Mouse (Mus musculus) forebrain, postnatal 0 days (tissue): ENCODE data around the gene Tsks. TPM values are rescaled to one million over a fixed set of nuclear protein-coding genes. Genes with fewer than 3 reads are reported as not detected.

Experiments
- ATAC-seq: fragments of 200-750 bp; cut with Nextera tagmentation; 2 replicates; pipeline ENCODE4 v1.8.0; 2017; ENCODE audit warnings: mild to moderate bottlenecking, moderate library complexity
- DNase-seq: peaks from one replicate; pipeline ENCODE4 v3.0.0-alpha.2; 2015
- H3K27ac ChIP-seq: fragments of 300-500 bp; sonication (generic); 2 replicates; pipeline ENCODE4 v1.5.1; 2014; ENCODE audit warnings: low read depth, mild to moderate bottlenecking, antibody characterized with exemption, low read length, moderate library complexity, mixed read lengths
- H3K27me3 ChIP-seq: fragments of 300-500 bp; sonication (generic); 2 replicates; pipeline ENCODE4 v1.6.1; 2014; ENCODE audit warnings: mild to moderate bottlenecking, low read length, mixed read lengths; ENCODE audit not compliant: insufficient read depth
- H3K36me3 ChIP-seq: fragments of 300-500 bp; sonication (generic); 2 replicates; pipeline ENCODE4 v1.6.1; 2014; ENCODE audit warnings: mild to moderate bottlenecking, moderate library complexity; ENCODE audit not compliant: insufficient read depth
- H3K4me1 ChIP-seq: fragments of 300-500 bp; sonication (generic); 2 replicates; pipeline ENCODE4 v1.6.1; 2014; ENCODE audit warnings: antibody characterized with exemption; ENCODE audit not compliant: insufficient read depth
- H3K4me2 ChIP-seq: fragments of 300-500 bp; sonication (generic); 2 replicates; pipeline ENCODE4 v1.6.1; 2014; ENCODE audit warnings: low read depth, mild to moderate bottlenecking, moderate library complexity
- H3K4me3 ChIP-seq: fragments of 300-500 bp; sonication (generic); 2 replicates; pipeline ENCODE4 v1.5.1; 2014; ENCODE audit warnings: low read depth, low read length, mixed read lengths
- H3K9ac ChIP-seq: fragments of 300-500 bp; sonication (generic); 2 replicates; pipeline ENCODE4 v1.6.1; 2014; ENCODE audit warnings: mild to moderate bottlenecking
- H3K9me3 ChIP-seq: fragments of 300-500 bp; sonication (generic); 2 replicates; pipeline ENCODE4 v1.6.1; 2016; ENCODE audit warnings: low read length
- CTCF ChIP-seq: sonication (generic); IDR thresholded peaks from 2 replicates; pipeline ENCODE4 v1.5.1; 2016; ENCODE audit warnings: antibody characterized with exemption, control low read depth, low read depth
- WGBS: fragments of 180-500 bp; shearing (Covaris S2); extraction: QIAGEN DNeasy Blood & Tissue Kit; methylation state at CpG from one replicate; pipeline ENCODE4 v1.1.7; 2014; 5-methylcytosine and 5-hydroxymethylcytosine counted together
- polyA plus RNA-seq: library from polyadenylated mRNA; unstranded; fragments of >200 nt; fragmentation: Nextera tagmentation; extraction: Ambion mirVana; gene quantifications from 2 replicates; pipeline ENCODE4 v1.2.1, GENCODE M21; 2015
- total RNA-seq: library from RNA; depleted of rRNA; stranded (reverse); fragments of >200 nt; gene quantifications from 2 replicates; pipeline ENCODE4 v1.2.3, GENCODE M21; 2014

The Tsks gene
- total and polyA plus RNA-seq, 2 experiments from 2014 or later, result 0.18 TPM; not detected in 1

GRCm38 (mm10) chr7:44997940-44998428, 55.0 kb downstream of the Tsks start:
- H3K4me2 ChIP-seq, result peak overlapping the region; percentile 88
- TF ChIP-seq CTCF, result no peak
- H3K27me3 ChIP-seq, result no peaks in the 10 kb centered on the region
- H3K4me1 ChIP-seq, result peaks cover 4% of the 10 kb centered on the region; the same call in 1 of the 2 replicates
- no peak for ATAC-seq
- H3K9ac ChIP-seq, result peak overlapping the region; percentile 62
- no peak for DNase-seq
- WGBS, result 5% methylated on average over 15 of the region's 15 CpGs
- no peaks in the 10 kb centered on the region for H3K9me3 ChIP-seq
- H3K36me3 ChIP-seq, result peaks cover 29% of the 10 kb centered on the region
- peak overlapping the region; percentile 53 for H3K4me3 ChIP-seq
- peak overlapping the region; percentile 80 for H3K27ac ChIP-seq

- H3K36me3 ChIP-seq, result peaks cover 35% of the 10 kb centered on the region
- WGBS, result 4% methylated on average over 18 of the region's 18 CpGs
- no peak for ATAC-seq
These were observed 55.5 kb downstream of the Tsks start, which contains the start of gene Bcl2l12 for GRCm38 (mm10) chr7:44998501-44998955. Gene Bcl2l12 (minus strand): TSS chr7:44998712.

GRCm38 (mm10) chr7:44999753-45000152, 56.7 kb downstream of the Tsks start:
- H3K27me3 ChIP-seq, result no peaks in the 10 kb centered on the region
- H3K4me3 ChIP-seq, result no peak overlapping the region
- no peak for TF ChIP-seq CTCF
- H3K4me1 ChIP-seq, result peaks cover 4% of the 10 kb centered on the region; the same call in 1 of the 2 replicates
- peaks cover 45% of the 10 kb centered on the region for H3K36me3 ChIP-seq
- no peak overlapping the region for H3K4me2 ChIP-seq
- DNase-seq (no peak), ATAC-seq (no peak)
- H3K27ac ChIP-seq, result no peak overlapping the region
- no peaks in the 10 kb centered on the region for H3K9me3 ChIP-seq
- WGBS, result 86% methylated on average over 11 of the region's 11 CpGs
- H3K9ac ChIP-seq, result no peak overlapping the region

More at GRCm38 (mm10) chr7:44998501-44998955, 55.5 kb downstream of the Tsks start, which contains the start of gene Bcl2l12:
- Histone ChIP-seq H3K9ac (peak within 1 kb of the TSS; percentile 62), H3K27ac (peak within 1 kb of the TSS; percentile 80), H3K4me3 (peak within 1 kb of the TSS; percentile 53), H3K4me2 (peak within 1 kb of the TSS; percentile 88), H3K27me3 (no peaks in the 10 kb centered on the region), H3K9me3 (no peaks in the 10 kb centered on the region), H3K4me1 (peaks cover 4% of the 10 kb centered on the region; the same call in 1 of the 2 replicates)
- no peak for TF ChIP-seq CTCF
- no peak for DNase-seq

GRCm38 (mm10) chr7:45000539-45001114, 57.6 kb downstream of the Tsks start:
- no peak for ATAC-seq
- Histone ChIP-seq H3K9me3 (no peaks in the 10 kb centered on the region), H3K36me3 (peaks cover 51% of the 10 kb centered on the region), H3K4me1 (peaks cover 4% of the 10 kb centered on the region; the same call in 1 of the 2 replicates), H3K27me3 (no peaks in the 10 kb centered on the region), H3K4me3 (no peak overlapping the region), H3K4me2 (no peak overlapping the region), H3K9ac (no peak overlapping the region), H3K27ac (no peak overlapping the region)
- no peak for TF ChIP-seq CTCF
- DNase-seq, result no peak
- 84% methylated on average over 21 of the region's 21 CpGs for WGBS

GRCm38 (mm10) chr7:45002440-45002839, 59.4 kb downstream of the Tsks start:
- H3K4me2 ChIP-seq, result no peak overlapping the region
- no peak overlapping the region for H3K9ac ChIP-seq
- H3K4me1 ChIP-seq, result peaks cover 4% of the 10 kb centered on the region; the same call in 1 of the 2 replicates
- H3K36me3 ChIP-seq, result peaks cover 70% of the 10 kb centered on the region
- no peak overlapping the region for H3K27ac ChIP-seq
- no peak for TF ChIP-seq CTCF
- no peaks in the 10 kb centered on the region for H3K9me3 ChIP-seq
- no peak for ATAC-seq
- DNase-seq, result no peak
- no peaks in the 10 kb centered on the region for H3K27me3 ChIP-seq
- WGBS, result 84% methylated on average over 7 of the region's 7 CpGs
- no peak overlapping the region for H3K4me3 ChIP-seq

- H3K27me3 ChIP-seq, result no peaks in the 10 kb centered on the region
- H3K9me3 ChIP-seq, result no peaks in the 10 kb centered on the region
- no peak overlapping the region for H3K4me3 ChIP-seq
- no peak for ATAC-seq
- H3K9ac ChIP-seq, result no peak overlapping the region
- H3K4me1 ChIP-seq, result no peaks in the 10 kb centered on the region
- peaks cover 91% of the 10 kb centered on the region for H3K36me3 ChIP-seq
- H3K4me2 ChIP-seq, result no peak overlapping the region
- no peak for DNase-seq
- 83% methylated on average over 3 of the region's 3 CpGs for WGBS
- no peak overlapping the region for H3K27ac ChIP-seq
- TF ChIP-seq CTCF, result no peak
These were observed 61.5 kb downstream of the Tsks start for GRCm38 (mm10) chr7:45004546-45004945.

GRCm38 (mm10) chr7:45005321-45005992, 62.5 kb downstream of the Tsks start:
- DNase-seq (no peak), ATAC-seq (no peak)
- TF ChIP-seq CTCF, result no peak
- H3K4me3 ChIP-seq, result no peak overlapping the region
- no peak overlapping the region for H3K4me2 ChIP-seq
- no peaks in the 10 kb centered on the region for H3K27me3 ChIP-seq
- no peaks in the 10 kb centered on the region for H3K4me1 ChIP-seq
- no peak overlapping the region for H3K9ac ChIP-seq
- 92% methylated on average over 6 of the region's 6 CpGs for whole genome bisulfite sequencing
- H3K36me3 ChIP-seq, result peaks cover 96% of the 10 kb centered on the region
- H3K27ac ChIP-seq, result no peak overlapping the region
- no peaks in the 10 kb centered on the region for H3K9me3 ChIP-seq
